Mouse (Mus musculus) cerebellum, adult 2 months (tissue): ENCODE data around the gene Mmp15. TPM values are rescaled to one million over a fixed set of nuclear protein-coding genes. Genes with fewer than 3 reads are reported as not detected.

ENCODE experiments used
- DNase-seq, 2 experiments: peaks; one replicate each; pipeline ENCODE4 v3.0.0; 2021
- H3K27ac ChIP-seq: fragments of 200-500 bp; 2 replicates; pipeline ENCODE4 v1.5.1; 2012; ENCODE audit warnings: low read length, control low read depth, inconsistent platforms; ENCODE audit not compliant: insufficient read depth
- H3K27me3 ChIP-seq: fragments of 200-500 bp; 2 replicates; pipeline ENCODE4 v1.6.1; 2012; ENCODE audit warnings: inconsistent platforms, mild to moderate bottlenecking, low read length, moderate library complexity; ENCODE audit not compliant: control insufficient read depth, insufficient read depth
- H3K4me1 ChIP-seq: fragments of 200-500 bp; 2 replicates; pipeline ENCODE4 v1.6.1; 2011; ENCODE audit warnings: low read length; ENCODE audit not compliant: control insufficient read depth, insufficient read depth
- H3K4me3 ChIP-seq: fragments of 200-500 bp; replicated peaks from 2 replicates; pipeline ENCODE3; 2011; ENCODE audit warnings: mild to moderate bottlenecking, low read depth, low read length, control low read depth; ENCODE audit not compliant: insufficient read depth
- CTCF ChIP-seq: fragments of 200-500 bp; IDR thresholded peaks from 2 replicates; pipeline ENCODE4 v1.5.1; 2011; ENCODE audit warnings: low read depth, mild to moderate bottlenecking, control low read depth, low read length, moderate library complexity, borderline replicate concordance; ENCODE audit not compliant: insufficient read depth
- POLR2A ChIP-seq: fragments of 200-500 bp; IDR thresholded peaks from 2 replicates; pipeline ENCODE4 v1.6.1; 2011; ENCODE audit warnings: low read length, control low read depth, borderline replicate concordance; ENCODE audit not compliant: insufficient read depth
- WGBS: fragments of 180-500 bp; shearing (Covaris S2); methylation state at CpG from one replicate; pipeline ENCODE4 v1.1.7; 2018; 5-methylcytosine and 5-hydroxymethylcytosine counted together
- polyA plus RNA-seq: library from polyadenylated mRNA; depleted of rRNA; stranded (reverse); fragments of >200 nt; gene quantifications from 2 replicates; pipeline ENCODE4 v1.2.3, GENCODE M21; 2012

Gene Mmp15
- polyA plus RNA-seq, 1 experiment, result 12.1 TPM

DNA sequence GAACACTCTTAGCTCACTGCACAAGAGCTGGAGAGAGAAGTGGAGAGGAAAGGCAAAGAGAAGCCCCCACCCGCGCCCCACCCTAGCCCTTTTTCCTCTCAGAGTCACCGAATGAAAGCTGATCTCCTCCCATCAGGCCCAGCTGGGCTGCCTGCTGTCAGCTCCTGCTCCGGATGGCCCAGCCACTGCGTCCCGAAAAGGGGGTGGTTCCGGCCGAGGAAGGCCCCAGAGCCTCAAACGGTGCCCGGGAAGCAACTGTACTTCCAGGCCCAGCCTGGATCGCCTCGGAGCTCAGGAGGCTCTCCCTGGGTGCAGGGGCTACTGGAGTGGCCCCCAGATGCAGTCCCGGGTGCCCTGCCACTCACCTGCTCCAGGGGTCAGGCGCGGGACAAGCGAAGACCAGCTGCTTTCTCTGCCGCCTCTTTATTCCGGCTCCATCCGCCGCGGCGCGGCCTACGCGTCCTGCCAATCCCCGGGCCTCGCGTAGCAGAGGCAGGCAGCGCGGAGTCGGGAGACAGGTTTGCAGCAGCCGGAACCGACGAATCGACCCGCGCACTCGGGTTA, 20.8 kb upstream of the Mmp15 start:
- under 1% methylated on average over 38 of the region's 38 CpGs for WGBS
- DNase-seq, result no peak
- no peaks in the 10 kb centered on the region for H3K27me3 ChIP-seq
- H3K4me1 ChIP-seq, result no peaks in the 10 kb centered on the region; the same call in none of the 2 replicates
- TF ChIP-seq CTCF (no peak), POLR2A (no peak)
- peak overlapping the region; percentile 88 for H3K4me3 ChIP-seq
- peak overlapping the region; percentile 65 for H3K27ac ChIP-seq

GRCm38 (mm10) chr8:95331720-95332436, 20.2 kb upstream of the Mmp15 start, which contains the start of the genes Zfp319 and Usb1:
TSS of gene Zfp319 (minus strand) at chr8:95331950.
TSS of gene Usb1 (plus strand) at chr8:95332284.
- H3K27me3 ChIP-seq, result no peaks in the 10 kb centered on the region
- H3K4me1 ChIP-seq, result no peaks in the 10 kb centered on the region; the same call in none of the 2 replicates
- WGBS, result under 1% methylated on average over 75 of the region's 80 CpGs
- TF ChIP-seq CTCF, result peak; percentile 42
- TF ChIP-seq POLR2A, result peak; percentile 58; the same call in 1 of the 2 replicates
- peak within 1 kb of the TSS; percentile 92 for H3K27ac ChIP-seq
- DNase-seq, result peak; percentile 90 to 93
- H3K4me3 ChIP-seq, result peak within 1 kb of the TSS; percentile 88

DNA sequence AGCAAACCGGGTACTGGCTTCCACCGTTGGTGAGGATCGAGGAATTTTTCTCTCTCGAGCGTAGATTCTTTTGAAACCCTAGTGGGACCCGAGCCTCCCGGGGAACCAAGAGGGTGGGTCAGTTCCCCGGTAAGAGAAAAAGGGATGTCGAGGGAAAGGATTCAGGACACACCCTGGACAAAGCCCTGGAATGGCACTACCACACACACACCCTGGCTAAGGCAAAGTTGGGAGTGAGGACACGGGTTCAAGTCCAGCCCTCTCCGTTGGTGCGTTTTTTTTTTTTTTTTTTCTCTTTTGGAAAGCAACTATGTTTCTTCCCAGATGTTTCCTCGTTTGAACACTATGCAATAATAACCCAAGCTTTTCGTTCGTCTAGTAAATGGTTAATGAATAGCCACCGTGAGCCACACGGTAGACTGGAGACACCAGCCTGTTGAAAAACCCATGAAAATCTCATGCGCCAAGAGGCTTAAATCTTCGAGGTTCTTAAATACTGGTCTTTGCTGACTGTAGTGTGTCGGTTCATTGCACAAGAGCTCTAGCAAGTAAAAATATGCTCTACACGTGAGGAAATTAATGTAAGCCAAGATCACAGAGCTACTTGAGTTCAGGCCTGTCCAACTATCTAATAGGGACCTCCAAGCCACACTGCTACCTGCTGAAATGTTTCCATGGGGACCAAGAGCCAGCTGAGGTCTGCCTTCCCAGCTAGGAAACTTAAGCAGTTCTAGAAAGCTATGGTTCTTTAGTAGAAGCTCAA, 19.4 kb upstream of the Mmp15 start:
- H3K27ac ChIP-seq, result peak overlapping the region; percentile 17
- peak overlapping the region; percentile 88 for H3K4me3 ChIP-seq
- WGBS, result 22% methylated on average over 21 of the region's 21 CpGs
- no peak for DNase-seq
- TF ChIP-seq CTCF, result no peak
- no peak for TF ChIP-seq POLR2A
- H3K27me3 ChIP-seq, result no peaks in the 10 kb centered on the region
- H3K4me1 ChIP-seq, result no peaks in the 10 kb centered on the region; the same call in 1 of the 2 replicates

GRCm38 (mm10) chr8:95335706-95336105, 16.4 kb upstream of the Mmp15 start:
- Histone ChIP-seq H3K27ac (no peak overlapping the region), H3K4me3 (no peak overlapping the region), H3K4me1 (no peaks in the 10 kb centered on the region; the same call in 1 of the 2 replicates), H3K27me3 (no peaks in the 10 kb centered on the region)
- 90% methylated on average over 1 of the region's 1 CpGs for WGBS
- DNase-seq, result no peak
- TF ChIP-seq POLR2A (no peak), CTCF (no peak)

GRCm38 (mm10) chr8:95336363-95336762, 15.7 kb upstream of the Mmp15 start:
- no peak for DNase-seq
- Histone ChIP-seq H3K4me3 (no peak overlapping the region), H3K27ac (no peak overlapping the region), H3K4me1 (no peaks in the 10 kb centered on the region), H3K27me3 (no peaks in the 10 kb centered on the region)
- no peak for TF ChIP-seq CTCF
- no peak for TF ChIP-seq POLR2A

DNA sequence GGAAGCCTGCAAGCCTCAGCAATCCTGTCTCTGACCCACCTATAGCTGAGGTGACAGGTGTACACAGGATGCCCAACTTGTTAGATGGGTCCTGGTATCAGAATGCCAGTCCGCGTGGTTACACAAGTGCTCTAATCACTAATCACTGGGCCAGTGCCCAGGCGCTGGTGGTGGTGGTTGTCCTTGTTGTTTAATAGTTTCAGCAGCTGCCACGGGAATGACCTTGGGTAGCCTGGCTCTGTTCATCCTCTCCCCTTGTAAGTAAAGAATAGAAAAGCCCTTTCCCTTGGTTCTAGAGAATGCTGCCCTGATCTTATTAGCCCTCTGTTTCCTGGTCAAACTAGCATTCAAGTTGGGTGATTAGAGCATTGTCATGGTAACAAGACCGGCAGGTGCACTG, 10.3 kb upstream of the Mmp15 start:
- no peaks in the 10 kb centered on the region for H3K4me1 ChIP-seq
- no peak overlapping the region for H3K27ac ChIP-seq
- TF ChIP-seq POLR2A, result no peak
- no peak for TF ChIP-seq CTCF
- WGBS, result 70% methylated on average over 5 of the region's 5 CpGs
- no peaks in the 10 kb centered on the region for H3K27me3 ChIP-seq
- DNase-seq, result no peak
- H3K4me3 ChIP-seq, result no peak overlapping the region

GRCm38 (mm10) chr8:95344668-95345067, 7.4 kb upstream of the Mmp15 start:
- Histone ChIP-seq H3K27ac (no peak overlapping the region), H3K27me3 (no peaks in the 10 kb centered on the region), H3K4me1 (peaks cover 4% of the 10 kb centered on the region; the same call in 1 of the 2 replicates), H3K4me3 (no peak overlapping the region)
- no peak for TF ChIP-seq CTCF
- no peak for TF ChIP-seq POLR2A
- no peak for DNase-seq
- WGBS, result 83% methylated on average over 6 of the region's 6 CpGs
